Mouse (Mus musculus): Measurements from ENCODE around the gene Hspbp1.

DNA sequence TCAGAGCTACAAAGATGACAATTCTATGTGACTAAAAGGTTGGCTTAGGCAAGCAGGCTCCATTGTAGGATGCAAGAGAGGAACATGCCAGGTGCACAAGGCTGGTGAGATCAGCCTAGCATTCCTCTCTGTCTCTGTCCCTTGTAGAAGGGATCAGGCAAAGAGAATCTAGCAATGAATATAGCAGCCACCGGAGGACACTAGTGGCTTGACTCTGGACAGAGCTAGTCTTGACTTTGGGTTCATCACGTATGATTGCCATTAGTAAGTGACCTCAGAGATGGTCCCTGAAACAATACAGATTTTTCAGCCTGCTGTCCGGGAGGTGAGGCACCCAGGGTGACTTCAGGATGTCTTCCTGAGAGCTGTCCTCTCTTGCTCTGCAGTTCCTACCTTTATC, 27.7 kb upstream of the Hspbp1 start:
- TF ChIP-seq CTCF (IDR thresholded peaks at IDR 0.05; ENCODE audit: low read depth, low read length) (no peak), POLR2A (IDR thresholded peaks at IDR 0.05; ENCODE audit: insufficient read depth, low read length) (no peak), EP300 (IDR thresholded peaks at IDR 0.05; ENCODE audit: insufficient read depth, low read depth, low read length) (no peak)

All from ES-Bruce4 (cell line).